Mouse (Mus musculus): ENCODE results near the gene Sst. TPM values are rescaled to one million over a fixed set of nuclear protein-coding genes. Genes with fewer than 3 reads are reported as not detected.

Gene Sst
- polyA plus RNA-seq, 1 experiment, result not detected

GRCm38 (mm10) chr16:23890151-23890550 lies 607 bp downstream of the Sst start:
- Histone ChIP-seq H3K79me2 (ENCODE audit: control insufficient read depth, insufficient read depth) (no peaks in the 10 kb centered on the region), H3K4me3 (no peak overlapping the region), H3ac (ENCODE audit: control insufficient read depth, insufficient read length) (no peak overlapping the region), H3K4me2 (ENCODE audit: low read depth) (no peak overlapping the region), H3K36me3 (ENCODE audit: control insufficient read depth, insufficient read depth) (no peaks in the 10 kb centered on the region), H3K27me3 (ENCODE audit: control insufficient read depth, insufficient read depth, insufficient read length) (peaks cover 12% of the 10 kb centered on the region)
- TF ChIP-seq REST (IDR thresholded peaks at IDR 0.05; ENCODE audit: insufficient read depth, insufficient read length), result peak; percentile 83
- TF ChIP-seq TCF12 (IDR thresholded peaks at IDR 0.05; ENCODE audit: insufficient read depth, poor library complexity, severe bottlenecking), result no peak

GRCm38 (mm10) chr16:23887910-23888579 lies 2.7 kb downstream of the Sst start:
- no peak overlapping the region for H3ac ChIP-seq (ENCODE audit: control insufficient read depth, insufficient read length)
- TF ChIP-seq SRF (IDR thresholded peaks at IDR 0.05; ENCODE audit: control insufficient read depth, insufficient read length, low read depth) (no peak), TCF12 (IDR thresholded peaks at IDR 0.05; ENCODE audit: insufficient read depth, poor library complexity, severe bottlenecking) (no peak), REST (IDR thresholded peaks at IDR 0.05; ENCODE audit: insufficient read depth, insufficient read length) (no peak), USF1 (IDR thresholded peaks at IDR 0.05; ENCODE audit: low read depth) (no peak), E2F4 (IDR thresholded peaks at IDR 0.05; ENCODE audit: insufficient read depth) (no peak), MYOD1 (IDR thresholded peaks at IDR 0.05; ENCODE audit: control insufficient read depth in 1 of 3, insufficient read length in 2 of 3, low read depth in 2 of 3) (no peak), TCF3 (IDR thresholded peaks at IDR 0.05; ENCODE audit: insufficient read length, low read depth) (no peak)
- H3K79me2 ChIP-seq (ENCODE audit: control insufficient read depth, insufficient read depth), result no peaks in the 10 kb centered on the region
- H3K4me2 ChIP-seq (ENCODE audit: low read depth), result no peak overlapping the region
- H3K36me3 ChIP-seq (ENCODE audit: control insufficient read depth, insufficient read depth), result no peaks in the 10 kb centered on the region
- peaks cover 22% of the 10 kb centered on the region for H3K27me3 ChIP-seq (ENCODE audit: control insufficient read depth, insufficient read depth, insufficient read length)
- H3K4me3 ChIP-seq, result no peak overlapping the region

- H3K4me2 ChIP-seq (ENCODE audit: low read depth), result no peak overlapping the region
- no peak overlapping the region for H3K4me3 ChIP-seq
- H3K79me2 ChIP-seq (ENCODE audit: control insufficient read depth, insufficient read depth), result no peaks in the 10 kb centered on the region
- H3ac ChIP-seq (ENCODE audit: control insufficient read depth, insufficient read length), result no peak overlapping the region
- H3K27me3 ChIP-seq (ENCODE audit: control insufficient read depth, insufficient read depth, insufficient read length), result peaks cover 17% of the 10 kb centered on the region
- H3K36me3 ChIP-seq (ENCODE audit: control insufficient read depth, insufficient read depth), result no peaks in the 10 kb centered on the region
- TF ChIP-seq SRF (IDR thresholded peaks at IDR 0.05; ENCODE audit: control insufficient read depth, insufficient read length, low read depth) (no peak), POLR2AphosphoS2 (IDR thresholded peaks at IDR 0.05; ENCODE audit: insufficient read length, low read depth) (no peak), TCF12 (IDR thresholded peaks at IDR 0.05; ENCODE audit: insufficient read depth, poor library complexity, severe bottlenecking) (no peak), MYOG (IDR thresholded peaks at IDR 0.05; ENCODE audit: control insufficient read depth in 1 of 3, insufficient read depth in 1 of 3, insufficient read length in 2 of 3, low read depth in 2 of 3) (no peak), USF1 (IDR thresholded peaks at IDR 0.05; ENCODE audit: low read depth) (no peak), TCF3 (IDR thresholded peaks at IDR 0.05; ENCODE audit: insufficient read length, low read depth) (no peak), MYOD1 (IDR thresholded peaks at IDR 0.05; ENCODE audit: control insufficient read depth in 1 of 3, insufficient read length in 2 of 3, low read depth in 2 of 3) (no peak), REST (IDR thresholded peaks at IDR 0.05; ENCODE audit: insufficient read depth, insufficient read length) (no peak), E2F4 (IDR thresholded peaks at IDR 0.05; ENCODE audit: insufficient read depth) (no peak), CEBPB (IDR thresholded peaks at IDR 0.05; ENCODE audit: insufficient read depth, poor library complexity, severe bottlenecking) (no peak), POLR2A (IDR thresholded peaks at IDR 0.05; ENCODE audit: insufficient read length, low read depth) (no peak), MAX (IDR thresholded peaks at IDR 0.05; ENCODE audit: low read depth) (no peak)
These were observed 5.7 kb downstream of the Sst start for GRCm38 (mm10) chr16:23885098-23885497.

GRCm38 (mm10) chr16:23855242-23855641 lies 35.5 kb downstream of the Sst start:
- no peak for TF ChIP-seq MYOG (IDR thresholded peaks at IDR 0.05; ENCODE audit: control insufficient read depth in 1 of 3, insufficient read depth in 1 of 3, insufficient read length in 2 of 3, low read depth in 2 of 3)
- no peak for TF ChIP-seq SRF (IDR thresholded peaks at IDR 0.05; ENCODE audit: control insufficient read depth, insufficient read length, low read depth)
- no peak for TF ChIP-seq MAX (IDR thresholded peaks at IDR 0.05; ENCODE audit: low read depth)
- TF ChIP-seq TCF12 (IDR thresholded peaks at IDR 0.05; ENCODE audit: insufficient read depth, poor library complexity, severe bottlenecking), result no peak
- TF ChIP-seq USF1 (IDR thresholded peaks at IDR 0.05; ENCODE audit: low read depth), result no peak
- TF ChIP-seq MYOD1 (IDR thresholded peaks at IDR 0.05; ENCODE audit: control insufficient read depth in 1 of 3, insufficient read length in 2 of 3, low read depth in 2 of 3), result no peak
- TF ChIP-seq TCF3 (IDR thresholded peaks at IDR 0.05; ENCODE audit: insufficient read length, low read depth), result no peak
- Histone ChIP-seq H3K4me3 (no peak overlapping the region), H3K79me2 (ENCODE audit: control insufficient read depth, insufficient read depth) (no peaks in the 10 kb centered on the region)

GRCm38 (mm10) chr16:23849720-23850119 lies 41.0 kb downstream of the Sst start:
- no peaks in the 10 kb centered on the region for H3K79me2 ChIP-seq (ENCODE audit: control insufficient read depth, insufficient read depth)
- no peak for TF ChIP-seq MYOG (IDR thresholded peaks at IDR 0.05; ENCODE audit: control insufficient read depth in 1 of 3, insufficient read depth in 1 of 3, insufficient read length in 2 of 3, low read depth in 2 of 3)
- TF ChIP-seq TCF12 (IDR thresholded peaks at IDR 0.05; ENCODE audit: insufficient read depth, poor library complexity, severe bottlenecking), result no peak
- no peak for TF ChIP-seq POLR2AphosphoS2 (IDR thresholded peaks at IDR 0.05; ENCODE audit: insufficient read length, low read depth)
- no peak for TF ChIP-seq E2F4 (IDR thresholded peaks at IDR 0.05; ENCODE audit: insufficient read depth)
- TF ChIP-seq USF1 (IDR thresholded peaks at IDR 0.05; ENCODE audit: low read depth), result no peak
- TF ChIP-seq MAX (IDR thresholded peaks at IDR 0.05; ENCODE audit: low read depth), result no peak
- TF ChIP-seq CEBPB (IDR thresholded peaks at IDR 0.05; ENCODE audit: insufficient read depth, poor library complexity, severe bottlenecking), result no peak
- no peak for TF ChIP-seq MYOD1 (IDR thresholded peaks at IDR 0.05; ENCODE audit: control insufficient read depth in 1 of 3, insufficient read length in 2 of 3, low read depth in 2 of 3)
- no peak for TF ChIP-seq REST (IDR thresholded peaks at IDR 0.05; ENCODE audit: insufficient read depth, insufficient read length)
- TF ChIP-seq SRF (IDR thresholded peaks at IDR 0.05; ENCODE audit: control insufficient read depth, insufficient read length, low read depth), result no peak
- no peak for TF ChIP-seq POLR2A (IDR thresholded peaks at IDR 0.05; ENCODE audit: insufficient read length, low read depth)
- no peak for TF ChIP-seq TCF3 (IDR thresholded peaks at IDR 0.05; ENCODE audit: insufficient read length, low read depth)
- H3K36me3 ChIP-seq (ENCODE audit: control insufficient read depth, insufficient read depth), result no peaks in the 10 kb centered on the region
- H3K4me2 ChIP-seq (ENCODE audit: low read depth), result no peak overlapping the region
- no peaks in the 10 kb centered on the region for H3K27me3 ChIP-seq (ENCODE audit: control insufficient read depth, insufficient read depth, insufficient read length)
- H3ac ChIP-seq (ENCODE audit: control insufficient read depth, insufficient read length), result no peak overlapping the region
- H3K4me3 ChIP-seq, result no peak overlapping the region

More at GRCm38 (mm10) chr16:23855242-23855641, 35.5 kb downstream of the Sst start:
- no peak overlapping the region for H3ac ChIP-seq (ENCODE audit: control insufficient read depth, insufficient read length)
- no peaks in the 10 kb centered on the region for H3K36me3 ChIP-seq (ENCODE audit: control insufficient read depth, insufficient read depth)
- no peak overlapping the region for H3K4me2 ChIP-seq (ENCODE audit: low read depth)
- no peaks in the 10 kb centered on the region for H3K27me3 ChIP-seq (ENCODE audit: control insufficient read depth, insufficient read depth, insufficient read length)
